Mouse (Mus musculus) E14TG2a.4 (cell line): ENCODE measurements around the gene Ccn1.

Source experiments
- CTCF ChIP-seq: conservative IDR thresholded peaks from 2 replicates; pipeline ENCODE4 v1.5.1; 2014; ENCODE audit warnings: low read length
- NANOG ChIP-seq: IDR thresholded peaks from 2 replicates; pipeline ENCODE4 v1.6.1; 2014; ENCODE audit warnings: borderline replicate concordance, low read length, mixed read lengths
- POU5F1 ChIP-seq: IDR thresholded peaks from 2 replicates; pipeline ENCODE4 v1.6.1; 2014; ENCODE audit warnings: low read length, borderline replicate concordance

DNA sequence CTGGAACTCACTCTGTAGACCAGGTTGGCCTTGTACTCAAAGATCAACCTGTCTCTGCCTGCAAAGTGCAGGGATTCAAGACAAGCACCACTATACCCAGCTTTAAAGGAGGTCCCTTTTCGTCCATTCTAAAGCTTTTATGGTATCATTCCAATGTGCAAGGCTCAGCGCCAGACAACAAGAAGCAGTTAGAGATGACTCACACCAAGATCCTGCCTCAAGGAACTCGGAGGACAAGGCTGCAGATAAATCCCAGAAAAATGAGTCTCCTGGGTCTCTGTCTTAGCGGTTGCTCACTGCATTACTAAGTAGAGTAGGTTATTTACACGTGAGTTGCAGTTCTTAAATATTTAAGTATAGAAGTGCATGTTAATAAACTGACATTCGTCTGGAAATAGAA lies 26.4 kb upstream of the Ccn1 start:
- TF ChIP-seq CTCF = no peak
- TF ChIP-seq POU5F1 = no peak
- TF ChIP-seq NANOG = no peak
